Mouse (Mus musculus) erythroblast, embryonic 14.5 days (primary cell): Measurements from ENCODE around the gene Col18a1. TPM values are rescaled to one million over a fixed set of nuclear protein-coding genes. Genes with fewer than 3 reads are reported as not detected.
"Not testable (repeated sequence)": the region's sequence is repeated elsewhere in the genome, so short reads cannot be mapped to it uniquely, and the experiment has no call there.

Source experiments
- H3K27me3 ChIP-seq: 2 replicates; pipeline ENCODE4 v1.6.1; 2012; ENCODE audit warnings: inconsistent platforms; ENCODE audit not compliant: control insufficient read depth
- H3K36me3 ChIP-seq: 2 replicates; pipeline ENCODE4 v1.6.1; 2012; ENCODE audit warnings: mild to moderate bottlenecking, inconsistent platforms; ENCODE audit not compliant: control insufficient read depth
- H3K4me1 ChIP-seq: 2 replicates; pipeline ENCODE4 v1.6.1; 2012; ENCODE audit warnings: inconsistent platforms; ENCODE audit not compliant: control insufficient read depth
- H3K4me3 ChIP-seq: replicated peaks from 2 replicates; pipeline ENCODE3; 2012; ENCODE audit warnings: moderate library complexity, mild to moderate bottlenecking, inconsistent platforms
- H3K9me3 ChIP-seq: 2 replicates; pipeline ENCODE4 v1.6.1; 2012; ENCODE audit warnings: low read length, inconsistent platforms, mixed read lengths; ENCODE audit not compliant: control insufficient read depth
- GATA1 ChIP-seq: IDR thresholded peaks from 2 replicates; pipeline ENCODE4 v1.6.1; 2012; ENCODE audit warnings: low read length, inconsistent platforms, mixed read lengths
- TAL1 ChIP-seq: IDR thresholded peaks from 3 replicates; pipeline ENCODE4 v1.6.1; 2012; ENCODE audit warnings: low read length, inconsistent platforms, mixed read lengths
- polyA plus RNA-seq: library from polyadenylated mRNA; stranded (reverse); fragments of >175 nt; gene quantifications from 2 replicates; pipeline ENCODE4 v1.2.3, GENCODE M21; 2012

Gene Col18a1
- polyA plus RNA-seq, 1 experiment, result 0.66 TPM

DNA sequence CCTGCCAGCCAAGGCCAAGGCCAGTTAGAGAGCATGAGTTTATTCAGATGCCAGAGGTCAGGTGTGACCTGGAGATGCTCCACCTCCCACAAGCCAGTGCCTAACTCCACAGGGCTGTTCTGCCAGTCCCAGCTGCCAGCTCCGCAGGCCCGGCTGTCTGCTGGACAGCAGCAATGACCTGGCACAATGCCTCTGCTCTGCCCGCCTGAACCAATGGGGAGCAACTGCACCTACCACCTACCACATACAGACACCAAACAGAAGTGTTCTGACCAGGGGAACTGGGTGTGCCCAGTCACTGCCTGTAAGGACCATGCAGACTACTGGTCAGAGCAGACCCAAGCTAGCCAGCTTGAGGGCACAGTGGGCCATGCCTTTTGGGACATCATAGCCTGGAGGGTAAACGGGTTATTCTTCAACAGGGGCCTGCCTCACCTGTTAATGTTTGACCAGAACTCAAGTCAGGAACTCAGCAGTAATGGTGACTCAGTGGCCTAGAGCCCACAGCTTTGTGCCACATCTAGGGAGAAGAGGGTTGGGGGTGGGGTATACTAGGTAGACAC is 19.4 kb downstream of the Col18a1 start:
- TF ChIP-seq GATA1 (no peak), TAL1 (no peak)
- Histone ChIP-seq H3K36me3 (no peaks in the 10 kb centered on the region), H3K4me3 (no peak overlapping the region), H3K27me3 (peaks cover 7% of the 10 kb centered on the region), H3K4me1 (peaks cover 21% of the 10 kb centered on the region), H3K9me3 (no peaks in the 10 kb centered on the region)

DNA sequence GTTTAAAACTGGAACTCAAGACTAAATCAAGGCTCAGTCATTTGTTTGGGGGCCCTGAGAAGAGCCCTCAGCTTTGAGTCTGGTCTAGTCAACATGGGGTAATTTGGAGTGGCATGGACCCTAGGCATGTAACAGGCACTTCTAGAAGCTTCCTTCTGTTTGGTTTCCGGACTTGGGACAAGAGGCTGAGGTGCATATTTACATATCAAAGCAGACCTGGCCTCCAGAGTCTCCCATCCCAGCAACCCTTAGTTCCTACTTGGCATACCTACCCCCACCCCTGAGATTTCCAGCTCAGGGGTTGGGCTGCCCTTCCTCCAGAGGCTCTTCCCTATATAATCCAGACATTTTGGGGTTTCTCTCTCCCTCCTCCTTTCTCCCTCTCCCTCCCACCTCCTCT is 20.4 kb downstream of the Col18a1 start:
- TF ChIP-seq GATA1 (no peak), TAL1 (no peak)
- Histone ChIP-seq H3K4me3 (no peak overlapping the region), H3K27me3 (peaks cover 7% of the 10 kb centered on the region), H3K4me1 (peaks cover 18% of the 10 kb centered on the region), H3K9me3 (no peaks in the 10 kb centered on the region), H3K36me3 (no peaks in the 10 kb centered on the region)

DNA sequence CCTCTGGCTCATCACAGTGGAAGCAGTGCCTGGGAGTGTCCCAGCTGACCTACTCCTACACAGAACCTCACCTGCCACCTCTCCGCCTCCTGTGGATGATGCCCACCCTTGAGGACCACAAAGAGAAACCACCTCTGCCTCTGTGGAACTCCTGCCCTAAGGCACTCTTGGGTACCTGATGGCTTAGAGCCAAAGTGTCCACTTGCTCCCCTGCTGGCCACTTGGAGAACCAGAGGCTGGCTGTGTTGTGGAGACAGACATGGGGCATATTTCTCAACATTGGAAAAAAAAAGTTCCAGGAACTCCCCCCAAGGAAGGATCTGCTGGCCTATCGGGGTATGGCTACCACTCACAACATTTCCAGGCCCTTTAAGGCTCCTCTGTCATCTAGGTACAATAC is 22.0 kb downstream of the Col18a1 start:
- no peaks in the 10 kb centered on the region for H3K9me3 ChIP-seq
- no peak overlapping the region for H3K4me3 ChIP-seq
- H3K36me3 ChIP-seq, result no peaks in the 10 kb centered on the region
- no peak for TF ChIP-seq GATA1
- TF ChIP-seq TAL1, result no peak
- H3K27me3 ChIP-seq, result no peaks in the 10 kb centered on the region
- H3K4me1 ChIP-seq, result peaks cover 8% of the 10 kb centered on the region

DNA sequence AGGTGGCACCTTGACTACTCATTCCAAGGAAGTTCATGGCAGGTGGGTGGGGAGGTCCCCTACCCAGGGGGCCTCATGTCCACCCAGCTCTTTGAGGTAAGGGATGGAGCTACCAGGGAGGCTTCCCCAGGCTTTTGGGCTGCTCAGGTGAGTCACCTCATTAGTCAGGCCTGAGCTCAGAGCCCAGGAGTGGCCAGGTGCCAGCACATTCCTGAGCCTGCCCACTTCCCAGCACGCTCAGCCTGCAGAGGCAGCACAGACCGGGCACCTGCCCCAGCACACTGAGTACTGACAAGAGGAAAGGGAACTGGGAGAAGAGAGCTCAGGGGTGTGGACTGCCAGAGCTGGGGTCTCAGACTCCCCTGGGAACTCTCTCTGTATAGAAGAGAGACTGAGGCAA is 24.0 kb downstream of the Col18a1 start:
- Histone ChIP-seq H3K4me1 (peaks cover 14% of the 10 kb centered on the region), H3K9me3 (no peaks in the 10 kb centered on the region), H3K27me3 (no peaks in the 10 kb centered on the region), H3K36me3 (no peaks in the 10 kb centered on the region), H3K4me3 (no peak overlapping the region)
- no peak for TF ChIP-seq GATA1
- no peak for TF ChIP-seq TAL1

DNA sequence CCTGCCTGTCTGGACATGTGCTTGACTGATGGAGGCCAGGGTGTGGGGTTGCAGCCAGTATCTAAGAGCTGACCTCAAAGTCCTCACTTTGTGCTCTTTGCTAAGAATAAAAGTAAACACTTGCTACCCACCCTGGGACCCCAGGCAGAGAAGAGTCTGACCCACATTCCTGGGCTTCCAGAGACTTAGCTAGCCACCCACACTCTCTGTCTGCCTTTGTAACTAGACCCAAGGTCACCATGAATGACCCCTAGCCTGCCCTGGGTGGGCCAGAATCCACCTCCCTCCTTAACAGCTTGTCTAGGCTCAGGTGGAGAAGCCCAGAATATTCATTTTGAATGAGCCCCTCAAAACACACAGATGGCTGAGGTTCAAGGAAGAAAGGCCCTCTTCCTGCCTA is 28.0 kb downstream of the Col18a1 start:
- Histone ChIP-seq H3K9me3 (peaks cover 4% of the 10 kb centered on the region), H3K4me1 (peaks cover 48% of the 10 kb centered on the region), H3K36me3 (peaks cover 4% of the 10 kb centered on the region)

DNA sequence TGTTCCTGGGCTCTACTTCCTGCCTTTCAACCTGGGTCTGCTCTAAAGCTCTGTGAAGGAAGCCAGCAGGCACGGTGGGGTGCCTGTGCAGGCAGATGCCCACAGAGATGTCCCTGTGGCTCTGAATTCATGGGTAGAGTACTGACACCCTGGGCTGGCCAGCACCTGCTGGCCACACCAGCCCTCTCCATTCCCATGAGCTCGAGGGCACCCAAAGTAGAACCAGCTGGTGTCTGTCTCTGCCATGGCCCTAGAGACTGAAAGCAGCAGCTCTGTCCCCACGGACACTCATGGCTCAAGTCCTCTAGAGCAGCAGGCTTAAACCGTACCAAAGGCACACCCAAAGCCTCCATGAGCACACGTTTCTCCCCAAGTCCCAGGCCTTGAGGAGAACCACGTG is 30.1 kb downstream of the Col18a1 start:
- Histone ChIP-seq H3K4me1 (peaks cover 67% of the 10 kb centered on the region), H3K27me3 (no peaks in the 10 kb centered on the region), H3K36me3 (peaks cover 6% of the 10 kb centered on the region), H3K9me3 (peaks cover 4% of the 10 kb centered on the region), H3K4me3 (no peak overlapping the region)
- TF ChIP-seq GATA1 (no peak), TAL1 (no peak)

More for the DNA sequence above, 28.0 kb downstream of the Col18a1 start:
- Histone ChIP-seq H3K4me3 (no peak overlapping the region), H3K27me3 (no peaks in the 10 kb centered on the region)
- no peak for TF ChIP-seq TAL1
- no peak for TF ChIP-seq GATA1

DNA sequence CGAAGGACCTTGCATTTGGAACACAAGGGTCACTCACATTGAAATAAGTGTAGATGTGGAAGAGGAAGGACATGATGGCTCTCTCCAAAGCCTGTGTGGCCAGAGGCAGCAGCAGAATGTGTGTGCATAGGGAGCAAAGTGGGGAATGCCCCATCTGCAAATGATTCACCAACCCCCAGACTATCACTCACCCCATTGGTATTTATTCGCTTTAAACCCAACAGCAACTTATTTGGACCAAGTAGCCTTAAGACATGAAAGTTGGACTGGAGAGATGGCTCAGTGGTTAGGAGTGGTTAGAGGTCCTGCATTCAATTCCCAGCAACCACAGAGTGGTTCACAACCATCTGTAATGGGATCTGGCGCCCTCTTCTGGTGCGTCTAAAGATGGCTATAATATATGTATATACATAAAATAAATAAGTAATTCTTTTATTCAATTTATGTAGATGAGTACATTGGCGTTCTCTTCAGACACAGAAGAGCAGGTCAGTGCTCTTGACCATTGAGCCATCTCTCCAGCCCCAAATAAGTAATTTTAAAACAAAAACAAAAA is 31.0 kb downstream of the Col18a1 start:
- no peaks in the 10 kb centered on the region for H3K27me3 ChIP-seq
- H3K4me3 ChIP-seq, result no peak overlapping the region
- peaks cover 6% of the 10 kb centered on the region for H3K36me3 ChIP-seq
- H3K9me3 ChIP-seq, result peaks cover 4% of the 10 kb centered on the region
- no peak for TF ChIP-seq GATA1
- TF ChIP-seq TAL1, result no peak
- H3K4me1 ChIP-seq, result peaks cover 73% of the 10 kb centered on the region

DNA sequence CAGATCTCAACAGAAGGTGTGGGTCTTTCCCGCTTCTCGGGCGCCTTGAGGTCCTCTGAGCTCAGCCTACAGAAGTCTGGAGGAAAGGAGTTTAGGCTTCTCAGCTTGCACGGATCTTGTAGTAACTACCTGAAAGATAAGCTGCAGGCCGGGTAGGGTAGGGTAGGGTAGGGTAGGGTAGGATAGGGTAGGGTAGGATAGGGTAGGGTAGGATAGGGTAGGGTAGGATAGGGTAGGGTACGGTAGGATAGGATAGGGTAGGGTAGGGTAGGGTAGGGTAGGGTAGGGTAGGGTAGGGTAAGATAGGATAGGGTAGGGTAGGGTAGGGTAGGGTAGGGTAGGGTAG is 31.6 kb downstream of the Col18a1 start:
- Histone ChIP-seq H3K4me3 (peak overlapping the region; percentile 13), H3K4me1 (peaks cover 73% of the 10 kb centered on the region)
- not testable (repeated sequence) for H3K27me3 ChIP-seq, H3K36me3 ChIP-seq, H3K9me3 ChIP-seq

DNA sequence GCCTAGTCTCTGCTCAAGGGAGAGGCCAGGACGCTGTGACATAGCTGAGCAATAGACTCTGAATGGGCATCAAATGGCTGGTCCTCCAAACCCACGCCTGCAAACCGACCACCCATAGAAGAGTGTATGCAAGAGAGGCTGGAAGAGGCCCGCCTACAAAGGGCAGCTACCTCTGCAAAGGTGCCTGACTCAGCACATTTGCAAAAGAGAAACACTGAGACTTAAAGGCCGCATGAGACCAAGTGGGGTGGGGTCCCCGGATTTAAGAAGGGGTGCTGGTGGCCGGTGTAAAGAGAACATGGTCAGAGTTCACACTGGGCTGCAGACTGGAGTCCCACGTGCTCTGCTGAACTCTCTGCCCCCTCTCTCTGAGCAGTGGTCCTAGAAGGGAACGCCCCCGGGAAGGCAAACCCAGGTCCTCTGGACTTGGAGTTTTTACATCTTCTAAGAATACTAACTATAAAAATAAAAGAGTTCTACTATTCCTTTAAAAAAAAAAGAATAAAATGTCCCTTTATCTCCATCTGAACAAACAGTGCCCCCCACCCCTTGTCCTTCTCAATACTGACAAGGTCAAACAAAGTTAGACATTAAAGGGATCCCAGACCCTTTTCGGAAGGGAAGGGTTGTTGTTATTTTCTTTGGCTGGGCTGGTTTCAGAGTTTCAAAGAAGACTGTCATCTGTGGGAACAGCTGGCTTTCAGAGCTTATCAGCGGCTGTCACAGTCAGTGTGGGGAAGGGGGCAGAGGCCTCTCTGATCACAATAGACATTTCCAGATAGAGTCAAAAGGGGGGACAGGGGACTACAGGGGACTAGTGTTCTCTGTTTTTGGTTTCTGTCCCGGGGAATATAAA is 32.2 kb downstream of the Col18a1 start:
- Histone ChIP-seq H3K4me1 (peaks cover 73% of the 10 kb centered on the region), H3K27me3 (no peaks in the 10 kb centered on the region), H3K36me3 (peaks cover 6% of the 10 kb centered on the region), H3K9me3 (peaks cover 4% of the 10 kb centered on the region), H3K4me3 (peak overlapping the region; percentile 14)
- TF ChIP-seq TAL1 (peak; percentile 54; the same call in 1 of the 3 replicates), GATA1 (peak; percentile 56)
